Comparison of ENCODE assay signal across 8 mouse cellular contexts in genomic region chr7:101107073-101107810, GRCm38 (mm10). TPM values are rescaled to one million over a fixed set of nuclear protein-coding genes. Genes with fewer than 3 reads are reported as not detected.
DNase-seq lines count a peak whose midpoint lies in the region; ATAC-seq lines count a peak whose summit lies in the region.

No protein-coding gene starts in this region.

- H3K27me3 ChIP-seq in forebrain, embryonic 13.5 days = no peaks in the 10 kb centered on the region
- H3K27me3 ChIP-seq in liver, embryonic 11.5 days (replicated peaks; ENCODE audit: control insufficient read depth, insufficient read depth, low read length) = no peaks in the 10 kb centered on the region
- H3K27me3 ChIP-seq in stomach, embryonic 15.5 days (replicated peaks) = no peaks in the 10 kb centered on the region

- H3K4me2 ChIP-seq in forebrain, embryonic 13.5 days = peak overlapping the region; percentile 70
- H3K4me2 ChIP-seq in liver, embryonic 11.5 days = peak overlapping the region; percentile 93
- H3K4me2 ChIP-seq in stomach, embryonic 15.5 days = peak overlapping the region; percentile 78

- H3K36me3 ChIP-seq in forebrain, embryonic 13.5 days (ENCODE audit: poor library complexity, severe bottlenecking) = peaks cover 13% of the 10 kb centered on the region
- peaks cover 8% of the 10 kb centered on the region; the same call in 1 of the 2 replicates for H3K36me3 ChIP-seq in liver, embryonic 11.5 days (ENCODE audit: control insufficient read depth, insufficient read depth, low read length)
- H3K36me3 ChIP-seq in stomach, embryonic 15.5 days = no peaks in the 10 kb centered on the region

- 35% methylated on average over 5 of the region's 5 CpGs for WGBS in forebrain, embryonic 13.5 days
- 25% methylated on average over 5 of the region's 5 CpGs for WGBS in liver, embryonic 11.5 days
- 32% methylated on average over 5 of the region's 5 CpGs for WGBS in stomach, embryonic 15.5 days

- DNase-seq in layer of hippocampus, adult 11-12 months (ENCODE audit: low spot score) = peak; percentile 43
- no peak for DNase-seq in layer of hippocampus, adult 9-10 months (ENCODE audit: low spot score)
- peak; percentile 26 for DNase-seq in ZHBTc4 (ENCODE audit: low read depth, low spot score)
- DNase-seq in liver, embryonic 11.5 days (ENCODE audit: low spot score) = no peak
- DNase-seq in gastrocnemius, postnatal 25 days = no peak
- no peak for DNase-seq in urinary bladder, adult 18-20 months (ENCODE audit: low spot score in 2 of 2)

- peak; percentile 1 for ATAC-seq in forebrain, embryonic 13.5 days
- ATAC-seq in liver, embryonic 11.5 days (replicated peaks; ENCODE audit: low FRiP score) = no peak
- ATAC-seq in stomach, embryonic 15.5 days (ENCODE audit: insufficient read depth, low FRiP score, low read depth) = no peak

- H3K9ac ChIP-seq in forebrain, embryonic 13.5 days = peak overlapping the region; percentile 94
- H3K9ac ChIP-seq in liver, embryonic 11.5 days (ENCODE audit: low read depth, low read length) = peak overlapping the region; percentile 74
- H3K9ac ChIP-seq in stomach, embryonic 15.5 days = peak overlapping the region; percentile 35; the same call in 1 of the 2 replicates

- no peaks in the 10 kb centered on the region for H3K9me3 ChIP-seq in forebrain, embryonic 13.5 days (replicated peaks)
- H3K9me3 ChIP-seq in liver, embryonic 11.5 days (ENCODE audit: control insufficient read depth, low read length) = no peaks in the 10 kb centered on the region
- H3K9me3 ChIP-seq in stomach, embryonic 15.5 days = no peaks in the 10 kb centered on the region

- peak overlapping the region; percentile 88 for H3K4me3 ChIP-seq in forebrain, embryonic 13.5 days
- H3K4me3 ChIP-seq in liver, embryonic 11.5 days (ENCODE audit: low read depth, low read length) = peak overlapping the region; percentile 69
- H3K4me3 ChIP-seq in stomach, embryonic 15.5 days (replicated peaks) = peak overlapping the region; percentile 73

- peaks cover 22% of the 10 kb centered on the region for H3K4me1 ChIP-seq in forebrain, embryonic 13.5 days
- peaks cover 32% of the 10 kb centered on the region for H3K4me1 ChIP-seq in liver, embryonic 11.5 days (replicated peaks; ENCODE audit: control insufficient read depth, insufficient read depth, low read length)
- peaks cover 8% of the 10 kb centered on the region; the same call in 1 of the 2 replicates for H3K4me1 ChIP-seq in stomach, embryonic 15.5 days

- H3K27ac ChIP-seq in forebrain, embryonic 13.5 days = peak overlapping the region; percentile 99
- peak overlapping the region; percentile 75; the same call in 1 of the 2 replicates for H3K27ac ChIP-seq in liver, embryonic 11.5 days (ENCODE audit: low read depth, low read length)
- H3K27ac ChIP-seq in stomach, embryonic 15.5 days = peak overlapping the region; percentile 96

RNA-seq across cellular contexts. Expression of gene Fchsd2, which starts 14.6 kb away (rescaled TPM):
- polyA plus RNA-seq in forebrain, embryonic 13.5 days (2015; fragmentation: Nextera tagmentation; extraction: Ambion mirVana) = 33.1 and 33.3 TPM in 2 replicates
- 14.2 and 14.4 TPM in 2 replicates for polyA plus RNA-seq in liver, embryonic 11.5 days (2014; fragmentation: Nextera tagmentation; extraction: Ambion mirVana)
- polyA plus RNA-seq in stomach, embryonic 15.5 days (2015; fragmentation: Nextera tagmentation; extraction: Ambion mirVana) = 20.0 and 21.2 TPM in 2 replicates
- 1 to 10 TPM; 6.7 to 7.4 TPM for total RNA-seq in gastrocnemius, postnatal 25 days (2021)

Comparison
In these comparisons a context has a peak if more than half of its experiments do, and no peak if none do; other contexts are left out.
1. DNase-seq: peak in layer of hippocampus, adult 11-12 months (single experiment) and ZHBTc4 (single experiment); none in layer of hippocampus, adult 9-10 months (single experiment), liver, embryonic 11.5 days (single experiment), gastrocnemius, postnatal 25 days (single experiment) and urinary bladder, adult 18-20 months (0 of 2).
2. H3K9ac ChIP-seq: peak in every context shown above with its lines; median percentile 94 in forebrain, embryonic 13.5 days; 74 in liver, embryonic 11.5 days; 35 in stomach, embryonic 15.5 days.
3. Peak in every context shown above with its lines, with median percentiles within 50 percentile points of each other: H3K27ac ChIP-seq, H3K4me2 ChIP-seq and H3K4me3 ChIP-seq.